Mouse (Mus musculus) MN1 (cell line): Measurements from ENCODE around the gene S100a7a.

Experiments used
- DNase-seq: peaks from one replicate; pipeline ENCODE4 v3.0.0-alpha.2; 2016; ENCODE audit warnings: low spot score

Gene S100a7a

GRCm38 (mm10) chr3:90653717-90654116 lies at the start of gene S100a7a:
Gene S100a7a (plus strand): TSS chr3:90654017.
- DNase-seq = no peak

- DNase-seq = peak; percentile 95
These were observed 49.4 kb upstream of the S100a7a start for GRCm38 (mm10) chr3:90604416-90604815.

- DNase-seq = no peak
These were observed 48.8 kb upstream of the S100a7a start for GRCm38 (mm10) chr3:90605049-90605448.

GRCm38 (mm10) chr3:90605736-90606135 lies 48.1 kb upstream of the S100a7a start:
- no peak for DNase-seq

GRCm38 (mm10) chr3:90606185-90606584 lies 47.6 kb upstream of the S100a7a start:
- DNase-seq = peak; percentile 33

- no peak for DNase-seq
These were observed 46.5 kb upstream of the S100a7a start for GRCm38 (mm10) chr3:90607361-90607760.

GRCm38 (mm10) chr3:90608223-90608622 lies 45.6 kb upstream of the S100a7a start, which contains the start of gene S100a5:
Gene S100a5 (plus strand): TSS chr3:90608523.
- no peak for DNase-seq

GRCm38 (mm10) chr3:90609102-90609501 lies 44.7 kb upstream of the S100a7a start:
- DNase-seq = no peak

GRCm38 (mm10) chr3:90611494-90611893 lies 42.3 kb upstream of the S100a7a start:
- DNase-seq = no peak

- no peak for DNase-seq
These were observed 41.8 kb upstream of the S100a7a start for GRCm38 (mm10) chr3:90612061-90612460.

- DNase-seq = peak; percentile 88
These were observed 41.0 kb upstream of the S100a7a start, which contains the start of gene S100a6 for GRCm38 (mm10) chr3:90612728-90613291. Gene S100a6 (plus strand): TSS chr3:90612882.

- DNase-seq = peak; percentile 30
These were observed 40.2 kb upstream of the S100a7a start for GRCm38 (mm10) chr3:90613461-90614147.

GRCm38 (mm10) chr3:90614148-90614530 lies 39.7 kb upstream of the S100a7a start:
- DNase-seq = no peak

GRCm38 (mm10) chr3:90614611-90615251 lies 39.1 kb upstream of the S100a7a start:
- DNase-seq = peak; percentile 48

GRCm38 (mm10) chr3:90615415-90615814 lies 38.4 kb upstream of the S100a7a start:
- peak; percentile 91 for DNase-seq

GRCm38 (mm10) chr3:90615911-90616310 lies 37.9 kb upstream of the S100a7a start:
- DNase-seq = no peak

GRCm38 (mm10) chr3:90617586-90617985 lies 36.2 kb upstream of the S100a7a start:
- no peak for DNase-seq

- no peak for DNase-seq
These were observed 32.3 kb upstream of the S100a7a start for GRCm38 (mm10) chr3:90621552-90621951.

- DNase-seq = peak; percentile 93
These were observed 30.3 kb upstream of the S100a7a start for GRCm38 (mm10) chr3:90623435-90624071.

- DNase-seq = no peak
These were observed 28.3 kb upstream of the S100a7a start for GRCm38 (mm10) chr3:90625496-90625895.

GRCm38 (mm10) chr3:90626266-90627021 lies 27.4 kb upstream of the S100a7a start:
- DNase-seq = no peak

GRCm38 (mm10) chr3:90627366-90627765 lies 26.5 kb upstream of the S100a7a start:
- DNase-seq = no peak
